Mouse (Mus musculus): ENCODE results near the gene Osbpl2. TPM values are rescaled to one million over a fixed set of nuclear protein-coding genes. Genes with fewer than 3 reads are reported as not detected.

Gene Osbpl2
- polyA plus RNA-seq, 1 experiment from 2014 or later = 35.0 TPM

Small RNA genes lying within 50 kb of the gene (microRNA-seq; reads per million reads assigned to microRNA genes)
- 0.59 reads per million for gene Mir7005

Other genes with a start within 250 kb of the Osbpl2 start
- 2.1 TPM in 2 replicates for gene Taf4, start 142.7 kb upstream of the Osbpl2 start, polyA plus RNA-seq (2015; fragmentation: Nextera tagmentation; extraction: Ambion mirVana)
- gene Lsm14b, start 94.3 kb upstream of the Osbpl2 start, polyA plus RNA-seq (2015; fragmentation: Nextera tagmentation; extraction: Ambion mirVana) = 4.5 and 6.7 TPM in 2 replicates
- 389 and 421 TPM in 2 replicates for gene Psma7, start 76.9 kb upstream of the Osbpl2 start, polyA plus RNA-seq (2015; fragmentation: Nextera tagmentation; extraction: Ambion mirVana)
- 3.2 and 3.5 TPM in 2 replicates for gene Ss18l1, start 76.8 kb upstream of the Osbpl2 start, polyA plus RNA-seq (2015; fragmentation: Nextera tagmentation; extraction: Ambion mirVana)
- 30.2 and 30.8 TPM in 2 replicates for gene Mtg2, start 48.7 kb upstream of the Osbpl2 start, polyA plus RNA-seq (2015; fragmentation: Nextera tagmentation; extraction: Ambion mirVana)
- 0.20 TPM in 1 of 2 replicates, not detected in the other for gene Hrh3, start 14.8 kb upstream of the Osbpl2 start, polyA plus RNA-seq (2015; fragmentation: Nextera tagmentation; extraction: Ambion mirVana)
- 133 and 148 TPM in 2 replicates for gene Adrm1, start 52.2 kb downstream of the Osbpl2 start, polyA plus RNA-seq (2015; fragmentation: Nextera tagmentation; extraction: Ambion mirVana)
- gene Lama5, start 106.6 kb downstream of the Osbpl2 start, polyA plus RNA-seq (2015; fragmentation: Nextera tagmentation; extraction: Ambion mirVana) = 17.7 and 32.1 TPM in 2 replicates
- 208 and 247 TPM in 2 replicates for gene Rps21, start 138.1 kb downstream of the Osbpl2 start, polyA plus RNA-seq (2015; fragmentation: Nextera tagmentation; extraction: Ambion mirVana)
- gene Cables2, start 154.2 kb downstream of the Osbpl2 start, polyA plus RNA-seq (2015; fragmentation: Nextera tagmentation; extraction: Ambion mirVana) = 6.1 and 9.9 TPM in 2 replicates
- gene Rbbp8nl, start 170.6 kb downstream of the Osbpl2 start, polyA plus RNA-seq (2015; fragmentation: Nextera tagmentation; extraction: Ambion mirVana) = 0.05 and 0.22 TPM in 2 replicates
- gene Gata5, start 215.4 kb downstream of the Osbpl2 start, polyA plus RNA-seq (2015; fragmentation: Nextera tagmentation; extraction: Ambion mirVana) = 3.9 and 5.7 TPM in 2 replicates